Mouse (Mus musculus) urinary bladder, postnatal 4 days (tissue): ENCODE measurements around the gene Smim10l1.
A peak's percentile ranks its signal among the peaks of the same experiment; 100 is the strongest.

Source experiments
- DNase-seq, 2 experiments: peaks; one replicate each; pipeline ENCODE4 v3.0.0; 2021 to 2022; ENCODE audit warnings: low spot score in 2 of 2

Gene Smim10l1

GRCm38 (mm10) chr6:133104609-133104921, at the start of gene Smim10l1:
Gene Smim10l1 (plus strand): TSS chr6:133104909.
- no peak for DNase-seq

GRCm38 (mm10) chr6:133055716-133056115, 49.0 kb upstream of the Smim10l1 start, which contains the start of gene Tas2r140:
Gene Tas2r140 (minus strand): TSS chr6:133055816.
- DNase-seq = no peak

GRCm38 (mm10) chr6:133092226-133092625, 12.5 kb upstream of the Smim10l1 start:
- DNase-seq = no peak

GRCm38 (mm10) chr6:133102430-133102829, 2.3 kb upstream of the Smim10l1 start:
- DNase-seq = no peak

- peak; percentile 83 to 92 for DNase-seq
Observed at GRCm38 (mm10) chr6:133104922-133105859, 482 bp downstream of the Smim10l1 start.
